Mouse (Mus musculus) mature B cell (primary cell): ENCODE results near the gene Plekhj1.

ENCODE experiments used
- in situ Hi-C: fragments of 300-500 bp; cut with MboI; formaldehyde crosslinking; loops from 2 replicates; pipeline ENCODE4 v1.14.3; 2019

Gene Plekhj1

DNA sequence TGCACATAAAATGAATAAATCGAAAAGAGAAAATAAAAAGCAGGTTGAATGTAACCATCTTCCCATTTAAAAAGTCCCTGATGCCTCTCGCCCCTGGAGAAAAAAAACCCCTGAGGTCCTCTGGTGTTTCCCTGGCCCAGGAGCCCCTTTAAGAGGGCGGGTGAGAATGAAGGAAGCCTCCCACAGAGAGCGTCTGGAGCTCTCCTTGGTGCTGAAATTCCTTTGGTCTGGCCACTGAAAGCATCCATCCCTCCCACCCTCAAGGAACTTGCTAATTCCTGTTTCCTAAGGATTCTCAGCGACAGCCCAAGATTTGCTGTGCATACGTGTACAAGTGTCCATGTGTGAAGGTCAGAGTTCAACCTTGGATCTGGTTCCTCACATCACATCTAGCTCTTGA lies 49.8 kb downstream of the Plekhj1 start:
- in situ Hi-C loops: loop anchor here (10.0 kb wide), 1 partner anchor 246 kb away; no protein-coding TSS in a partner anchor

DNA sequence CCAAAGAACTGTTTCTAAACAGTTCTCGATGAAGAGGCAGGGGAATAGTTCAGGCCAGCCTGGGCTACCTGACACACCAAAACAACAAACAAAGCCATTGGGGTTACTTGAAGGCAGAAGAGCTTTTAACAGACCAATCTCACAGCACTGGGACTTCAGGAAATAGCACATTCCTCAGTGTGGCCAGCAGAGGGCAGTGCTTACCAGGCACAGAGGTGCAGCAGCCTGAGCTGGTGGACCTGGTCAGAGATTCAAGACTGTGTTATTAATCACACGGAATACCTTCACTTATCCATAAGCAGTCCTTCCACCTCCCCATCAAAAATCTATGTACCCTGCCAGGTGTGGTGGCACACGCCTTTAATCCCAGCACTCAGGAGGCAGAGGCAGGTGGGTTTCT lies 51.0 kb downstream of the Plekhj1 start:
- in situ Hi-C loops: loop anchor here (10.0 kb wide), 1 partner anchor 247 kb away; no protein-coding TSS in a partner anchor
